Mouse (Mus musculus) right cerebral cortex, postnatal 14 days (tissue): ENCODE measurements around the gene Cps1.

Experiments
- DNase-seq: peaks from one replicate; pipeline ENCODE4 v3.0.0; 2022

The Cps1 gene

DNA sequence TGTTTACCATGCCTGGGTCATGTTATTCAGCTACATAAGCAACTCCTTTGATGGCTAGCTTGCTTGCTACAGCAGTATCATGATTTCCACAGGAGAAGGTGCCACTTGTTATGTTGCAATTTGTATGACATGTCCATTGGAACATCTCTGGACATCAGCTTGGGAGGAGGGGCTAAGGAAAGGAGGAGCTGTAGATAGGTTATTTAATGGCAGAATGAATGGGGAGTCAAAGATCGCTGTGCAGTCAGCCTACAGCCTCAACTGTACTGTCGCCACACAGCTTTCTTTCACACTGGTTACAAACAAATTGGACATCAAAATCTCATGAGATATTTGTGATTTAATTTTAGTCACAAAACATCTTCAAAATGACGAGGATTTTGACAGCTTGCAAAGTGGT, at the start of gene Cps1:
Gene Cps1, plus strand, starts transcription at position 230 of the 400 bp plus-strand sequence.
- no peak for DNase-seq

DNA sequence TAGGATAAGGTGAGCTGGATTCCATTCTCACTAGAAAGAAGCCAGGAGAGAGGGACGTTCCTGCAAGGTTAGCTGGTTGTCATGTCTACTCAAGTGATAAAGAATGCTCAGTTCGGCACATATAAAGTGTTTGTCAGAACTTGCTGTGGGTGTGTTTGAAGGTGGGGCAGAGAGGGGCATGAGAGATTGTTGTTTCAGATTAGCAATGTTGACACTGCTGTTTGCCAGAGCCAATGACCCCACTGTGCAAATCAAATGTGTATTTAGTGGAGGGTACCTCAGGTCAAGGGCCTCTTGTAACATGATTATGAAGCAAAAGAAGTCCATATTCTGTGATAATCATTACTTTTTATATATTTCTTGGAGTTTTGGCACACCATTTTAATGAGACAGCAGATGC, 45.1 kb upstream of the Cps1 start:
- DNase-seq = no peak

DNA sequence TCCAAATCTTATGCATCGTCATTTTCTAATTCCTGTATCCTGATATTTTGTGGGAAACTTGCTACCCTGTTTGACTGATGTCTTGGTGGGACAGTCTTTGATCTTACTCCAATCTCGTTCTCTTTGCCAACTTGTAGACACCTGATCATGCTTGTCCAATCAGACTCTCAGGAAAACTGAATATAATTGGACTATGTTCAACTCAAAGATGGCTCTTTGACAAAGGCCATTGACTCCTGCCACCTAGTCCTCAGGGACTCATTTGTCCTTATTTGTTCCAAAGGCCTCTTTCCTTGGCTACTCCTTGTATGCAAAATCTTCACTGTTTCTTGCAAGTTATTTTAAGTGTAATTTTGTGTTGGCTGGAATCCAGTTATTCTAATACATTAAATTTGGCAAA, 44.2 kb upstream of the Cps1 start:
- DNase-seq = no peak

DNA sequence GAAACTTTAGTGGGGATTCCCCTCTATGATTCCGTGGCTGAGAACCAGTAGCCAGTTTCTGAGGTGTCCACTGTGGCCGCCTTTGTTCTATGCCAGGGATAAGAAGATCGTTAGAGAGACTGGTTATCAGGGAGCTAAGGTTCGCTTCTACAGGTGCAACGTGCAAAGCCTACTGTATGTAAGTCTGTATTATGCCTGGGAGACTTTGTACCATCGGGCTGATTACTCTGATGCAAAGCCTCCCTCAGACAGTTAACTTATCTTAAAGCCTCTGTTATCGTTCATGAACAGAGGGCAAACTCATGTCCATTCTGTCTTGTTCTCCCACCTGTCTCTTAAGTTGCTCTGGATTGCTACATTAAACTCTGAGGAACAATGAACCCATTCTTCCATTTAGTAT, 43.7 kb upstream of the Cps1 start:
- no peak for DNase-seq

DNA sequence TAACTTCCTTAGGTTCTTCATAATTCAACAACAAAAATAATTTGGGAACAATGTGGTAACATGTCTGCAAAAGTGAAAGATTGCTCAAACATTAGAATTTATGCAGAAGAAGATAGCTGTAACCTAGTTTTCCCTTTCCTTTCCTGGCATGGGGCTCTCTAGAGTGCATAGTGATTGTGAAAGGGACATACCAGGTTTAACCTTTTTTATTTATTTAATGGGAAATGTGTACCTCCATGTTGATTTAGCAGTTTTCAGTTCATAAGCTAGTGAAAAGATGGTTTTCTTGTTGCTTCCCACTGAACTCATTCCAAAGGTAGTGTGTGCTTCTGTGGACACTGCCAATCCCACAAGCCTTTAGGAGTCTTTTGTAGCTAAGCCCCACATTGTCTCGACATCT, 30.4 kb upstream of the Cps1 start:
- DNase-seq = no peak

DNA sequence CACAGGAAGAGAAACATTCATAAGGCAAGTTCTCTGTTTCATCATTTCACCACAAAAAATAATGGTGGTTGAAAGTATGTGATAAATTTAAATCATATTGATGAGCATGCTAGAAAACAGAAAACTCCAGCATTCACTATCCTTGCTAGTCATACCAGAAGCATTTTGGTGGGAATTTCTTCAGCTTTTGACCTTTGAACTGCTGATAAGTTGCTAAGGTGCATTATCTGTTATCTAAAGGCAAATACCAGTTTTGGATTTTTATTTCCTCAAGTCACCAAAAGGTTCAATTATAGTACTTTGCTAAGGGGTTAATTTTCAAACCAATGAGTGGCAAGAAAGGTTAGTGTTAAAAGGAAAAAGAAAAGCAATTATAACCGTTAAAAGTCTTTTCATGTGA, 23.6 kb upstream of the Cps1 start:
- no peak for DNase-seq

DNA sequence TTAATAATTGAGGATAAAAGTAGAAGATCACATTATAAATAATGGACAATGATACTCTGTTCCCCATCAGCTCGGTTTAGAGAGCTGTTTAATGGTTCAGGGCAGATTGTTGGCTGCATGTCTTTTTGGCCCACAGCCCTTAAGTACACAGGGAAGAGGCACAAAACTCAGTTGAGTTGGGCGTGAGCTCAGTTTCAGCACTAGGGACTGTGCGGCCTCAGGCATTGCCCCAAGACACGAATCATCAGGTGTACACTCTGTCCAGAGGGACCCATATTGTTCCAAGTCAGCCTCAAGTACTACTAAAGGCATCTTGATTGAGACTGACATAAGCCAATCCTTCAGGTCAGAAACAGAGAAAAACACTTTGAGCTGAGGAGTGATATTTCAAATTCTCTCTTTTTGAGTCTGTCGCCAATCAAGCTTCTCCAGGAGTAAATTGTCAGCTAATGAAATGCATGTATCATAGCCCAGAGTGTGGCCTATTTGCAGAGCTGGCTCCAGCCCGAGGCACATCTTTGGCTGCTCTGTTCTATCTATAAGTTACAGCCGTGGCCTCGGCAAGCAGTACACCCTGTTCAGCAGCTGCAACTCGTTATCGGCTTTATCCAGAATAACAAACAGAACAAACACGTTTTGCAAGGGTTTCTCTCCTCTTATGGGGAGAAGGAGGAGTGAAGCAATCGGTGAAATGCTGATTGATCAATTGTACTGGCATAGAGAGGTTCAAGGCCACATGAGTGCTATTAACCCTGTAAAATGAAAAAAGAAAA, 19.2 kb upstream of the Cps1 start:
- no peak for DNase-seq

DNA sequence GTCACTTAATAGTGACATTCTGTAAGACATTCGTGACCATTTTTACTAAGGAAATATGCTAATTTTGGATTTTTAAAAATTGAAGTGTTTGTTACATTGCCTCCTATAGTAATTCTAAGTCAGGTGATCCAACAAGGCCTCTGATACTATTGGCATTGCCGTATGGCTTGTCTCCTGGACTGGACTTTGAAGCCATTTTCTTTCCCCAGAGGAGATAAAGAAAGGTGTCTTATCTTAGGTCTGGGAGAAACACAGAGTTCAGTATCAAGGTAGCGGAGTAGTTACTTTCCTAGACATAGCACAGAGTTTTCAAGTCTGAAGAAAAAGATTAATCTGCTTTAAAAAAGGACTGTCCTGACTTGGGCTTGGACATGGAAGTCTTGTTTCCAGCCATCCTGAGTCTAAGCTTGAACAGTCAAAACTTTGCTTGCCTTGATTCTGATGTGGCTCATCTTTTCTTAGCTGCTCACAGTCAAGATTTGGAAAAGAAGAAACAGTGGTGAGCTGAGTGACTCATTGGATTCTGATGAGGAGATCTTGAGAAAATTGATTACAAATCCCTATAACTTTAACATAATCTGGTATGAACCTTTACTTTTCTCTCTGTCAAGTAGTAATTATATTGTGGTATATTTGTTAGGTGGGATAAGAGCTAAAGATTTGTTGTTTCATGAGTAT, 11.1 kb upstream of the Cps1 start:
- no peak for DNase-seq

DNA sequence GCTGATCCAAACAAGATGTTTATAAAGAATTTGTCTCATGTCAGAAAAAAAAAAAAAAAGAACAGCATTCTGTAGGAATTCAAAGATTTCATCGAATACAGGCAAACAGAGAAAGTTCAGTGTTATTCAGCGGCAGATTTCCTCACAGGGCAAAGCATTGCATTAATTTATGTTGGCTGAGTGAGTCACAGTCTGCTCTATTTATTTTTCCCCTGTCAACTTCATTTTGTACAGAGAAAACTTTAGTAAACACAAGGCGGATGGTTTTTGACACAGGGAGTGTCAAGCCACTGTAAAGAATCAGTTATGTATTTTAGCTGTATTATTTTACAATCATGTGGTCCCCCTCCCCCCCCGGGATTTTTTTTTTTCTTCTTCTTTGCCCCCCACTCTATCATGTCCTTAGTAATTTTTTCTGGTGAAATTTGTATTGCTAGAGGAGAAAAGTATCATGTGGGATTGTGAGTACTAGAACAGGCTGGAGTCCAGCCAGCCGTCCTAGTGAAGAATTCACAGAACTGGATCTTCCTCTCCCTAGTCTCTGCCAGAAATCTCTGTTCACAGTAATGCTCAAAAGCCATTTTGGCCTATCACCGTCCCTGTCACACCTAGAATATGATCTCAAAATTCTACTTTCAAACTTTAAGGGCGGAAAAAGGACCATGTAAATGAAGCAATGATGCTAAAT, 9.3 kb upstream of the Cps1 start:
- no peak for DNase-seq

DNA sequence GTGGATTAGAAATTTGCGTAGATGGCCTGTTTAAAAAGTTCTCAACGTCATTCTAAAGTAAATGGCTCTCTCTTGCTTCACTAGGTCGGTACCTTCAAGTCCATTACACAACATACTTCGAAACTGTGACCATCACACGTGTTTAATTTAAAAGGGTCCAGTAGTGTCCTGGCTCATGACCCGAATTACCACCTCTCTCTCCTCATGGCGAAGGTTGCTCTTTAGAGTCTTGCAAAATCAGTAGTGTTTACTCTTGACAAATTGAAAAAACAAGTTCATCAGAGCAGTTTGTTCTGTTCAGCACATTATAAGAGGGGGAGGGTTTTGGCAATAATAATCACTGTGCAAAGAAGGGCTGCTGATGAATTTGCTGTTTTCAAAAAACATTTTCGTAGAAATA, 6.3 kb upstream of the Cps1 start:
- DNase-seq = no peak

DNA sequence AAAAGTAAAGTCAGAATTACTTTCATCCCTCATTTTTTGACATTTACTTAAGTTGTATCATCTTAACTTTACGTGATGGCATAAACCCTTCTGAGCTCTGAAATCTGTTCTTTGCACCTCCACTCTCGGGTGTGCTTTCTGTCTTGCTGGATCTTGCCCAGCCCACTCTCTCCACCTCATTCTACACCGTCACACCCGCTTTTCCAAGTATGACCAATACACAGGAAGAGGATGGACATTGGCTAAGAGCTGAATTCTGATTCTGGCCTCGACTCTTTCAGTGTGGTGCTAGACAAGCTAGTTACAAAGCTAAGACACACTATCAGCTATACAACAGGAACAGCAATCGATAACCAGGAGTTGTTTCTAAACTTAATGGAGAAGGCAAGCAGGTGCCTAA, 5.0 kb upstream of the Cps1 start:
- no peak for DNase-seq

DNA sequence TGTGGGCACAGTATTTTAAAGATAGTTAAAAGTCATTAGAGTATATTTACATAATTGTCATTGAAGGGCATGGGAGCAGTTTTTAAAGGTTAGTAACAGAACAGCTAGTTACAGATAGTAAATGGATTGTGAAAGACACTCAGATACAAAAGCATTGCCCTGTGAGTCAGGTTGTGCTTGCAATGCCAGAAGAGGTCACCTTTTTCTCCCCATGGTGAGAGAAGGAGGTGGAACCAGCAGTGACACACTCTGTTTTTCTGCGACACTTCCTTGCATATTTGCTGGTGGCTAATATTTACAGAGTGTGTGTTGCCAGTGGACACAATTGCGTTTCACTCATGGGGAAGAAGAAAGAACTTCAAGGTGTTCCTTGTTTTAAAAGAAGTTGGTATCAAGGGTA, 2.6 kb downstream of the Cps1 start:
- no peak for DNase-seq

DNA sequence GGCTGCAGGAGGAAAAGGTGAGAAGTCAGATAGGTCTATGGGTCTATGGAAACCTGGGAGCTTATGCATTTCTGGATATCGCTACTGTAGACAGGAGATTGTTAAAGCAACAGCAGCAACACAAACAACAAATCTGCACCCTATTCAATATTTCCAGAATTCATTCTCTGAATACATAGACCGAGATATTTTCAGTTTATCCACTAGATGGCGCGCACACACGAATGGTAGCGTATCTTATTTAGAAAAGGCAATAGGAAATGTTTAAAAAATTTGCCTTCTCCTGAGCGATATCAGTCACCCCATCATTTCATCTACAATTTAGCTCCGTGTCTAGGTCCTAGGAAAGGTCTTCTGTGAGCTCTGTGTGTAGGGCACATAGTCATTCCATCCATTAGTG, 21.1 kb downstream of the Cps1 start:
- DNase-seq = no peak

DNA sequence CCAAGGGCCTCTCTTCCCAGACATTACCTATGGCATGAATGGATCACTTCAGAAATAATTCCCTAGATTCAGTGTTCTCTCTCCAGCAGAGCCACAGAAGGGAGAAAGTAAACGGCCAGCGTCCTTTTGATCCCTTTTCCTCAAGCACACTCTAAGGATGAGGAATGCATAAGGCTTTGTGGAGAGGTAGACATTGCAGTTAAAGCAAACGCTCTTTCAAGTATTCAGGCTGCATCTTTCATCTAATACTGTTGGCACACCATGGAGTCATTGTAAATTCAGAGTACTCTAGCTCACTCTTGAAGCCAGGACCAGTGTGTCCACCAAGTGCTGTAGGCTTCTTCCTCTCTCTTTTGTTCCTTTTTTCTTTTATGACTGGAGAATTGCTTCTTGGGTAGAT, 28.4 kb downstream of the Cps1 start:
- no peak for DNase-seq

DNA sequence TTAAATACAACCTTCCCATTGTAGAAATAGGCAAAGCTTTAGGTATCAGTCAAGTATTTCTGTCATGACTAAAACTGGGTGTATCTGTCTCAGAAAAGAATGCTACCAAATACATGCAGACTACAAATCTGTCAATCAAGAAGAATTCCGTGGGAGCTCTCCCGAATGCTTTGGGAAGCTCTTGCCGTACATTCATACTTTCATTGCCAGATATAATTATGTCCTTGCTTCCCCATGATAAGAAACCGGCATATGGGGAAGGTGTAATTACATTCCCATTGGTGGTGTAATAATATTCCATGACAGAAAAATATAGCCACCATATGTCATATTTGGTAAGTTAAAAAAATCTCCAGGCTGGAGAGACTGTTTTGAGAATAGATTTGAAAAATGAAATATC, 44.5 kb downstream of the Cps1 start:
- DNase-seq = no peak

DNA sequence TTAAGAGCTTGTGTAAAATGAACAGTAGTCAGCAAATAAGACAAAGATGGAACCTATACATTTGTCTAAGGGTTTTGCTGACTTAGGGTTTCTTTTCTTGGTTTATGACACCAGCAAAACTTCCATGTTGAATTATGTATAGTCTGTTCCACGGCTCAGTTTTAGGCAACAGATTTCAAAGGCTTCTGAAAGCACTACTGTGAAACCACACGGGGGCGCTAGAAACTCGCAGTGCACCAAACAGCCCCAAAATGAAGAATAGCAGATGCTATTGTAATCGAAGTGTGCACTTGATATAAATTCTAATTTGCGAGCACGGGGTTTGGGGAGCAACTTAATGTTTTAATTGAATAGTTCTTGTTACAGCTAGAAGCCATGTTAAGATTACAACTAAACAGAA, 58.3 kb downstream of the Cps1 start:
- peak; percentile 80 for DNase-seq

DNA sequence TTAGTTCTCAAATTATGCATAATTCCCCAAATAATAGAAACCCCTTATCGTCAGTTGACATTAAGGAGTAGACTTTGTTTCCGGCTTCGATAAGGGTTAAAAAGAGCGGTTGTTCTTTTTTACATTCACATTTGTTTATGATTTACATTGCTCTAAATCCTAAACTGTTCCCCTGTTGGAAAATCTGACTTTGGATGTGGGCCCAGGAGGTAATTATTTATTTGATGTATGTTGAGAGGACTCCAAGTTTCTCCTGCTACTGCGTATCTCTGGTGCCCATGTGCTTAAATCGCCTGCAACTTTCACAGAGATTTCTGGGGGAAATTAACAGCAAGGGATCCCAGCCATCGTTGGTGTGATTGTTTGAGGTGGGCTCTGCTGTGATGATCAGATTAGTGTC, 59.4 kb downstream of the Cps1 start:
- DNase-seq = no peak

DNA sequence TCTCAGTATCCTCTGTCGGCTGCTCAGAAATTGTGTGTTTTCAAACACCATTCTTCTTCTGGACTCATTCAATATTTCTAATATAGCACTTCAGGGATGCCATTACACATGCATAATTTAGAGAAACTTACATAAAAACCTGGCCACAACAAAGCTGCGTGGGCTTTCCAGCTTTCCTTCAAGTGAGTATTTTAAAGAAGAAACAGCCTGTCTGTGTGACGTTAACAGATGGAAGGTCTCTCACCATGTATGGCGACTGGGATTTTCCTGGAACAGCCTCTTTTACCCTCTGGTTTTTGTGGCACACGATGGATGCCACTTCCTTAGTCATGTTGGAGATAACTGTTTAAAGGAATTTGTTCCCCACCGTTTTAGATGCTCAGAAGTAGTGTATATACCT, 60.7 kb downstream of the Cps1 start:
- DNase-seq = peak; percentile 11

DNA sequence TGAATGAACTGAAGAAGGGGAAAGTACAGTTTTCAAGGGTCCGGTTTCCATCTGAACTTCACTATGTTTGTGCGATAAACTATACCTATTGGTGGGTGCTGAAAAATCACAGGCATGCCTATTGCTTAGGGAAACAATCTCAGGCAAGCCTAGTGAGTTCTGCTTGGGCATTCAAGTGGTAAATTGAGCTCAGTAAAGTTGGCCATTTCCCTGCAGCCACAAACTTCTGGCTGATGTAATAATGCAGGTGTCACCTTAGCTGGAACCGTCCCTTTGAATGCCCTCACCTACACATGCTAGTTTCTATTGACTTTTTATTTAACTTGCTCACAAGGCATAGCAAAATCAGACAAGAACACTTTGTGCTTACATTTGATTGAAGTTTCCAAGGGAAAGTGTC, 61.3 kb downstream of the Cps1 start:
- no peak for DNase-seq

DNA sequence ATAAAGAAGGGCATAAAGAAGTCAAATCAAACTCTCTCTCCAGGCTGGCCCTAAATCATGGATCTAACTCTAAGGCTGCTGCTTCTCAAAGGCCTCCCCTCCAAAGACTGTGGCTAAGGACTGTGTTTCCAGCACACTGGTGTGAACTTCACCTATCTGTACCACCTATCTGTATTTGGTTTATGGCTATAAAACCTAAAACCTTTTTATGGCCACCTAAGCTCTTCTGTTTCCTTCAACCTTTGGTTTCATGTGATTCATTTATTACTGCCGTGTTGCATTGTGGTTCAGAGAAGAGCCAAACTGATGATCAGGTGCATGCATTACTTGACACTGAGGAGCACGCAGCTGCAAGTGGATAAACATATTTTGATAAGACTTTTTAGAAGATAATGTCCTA, 74.5 kb downstream of the Cps1 start:
- no peak for DNase-seq

DNA sequence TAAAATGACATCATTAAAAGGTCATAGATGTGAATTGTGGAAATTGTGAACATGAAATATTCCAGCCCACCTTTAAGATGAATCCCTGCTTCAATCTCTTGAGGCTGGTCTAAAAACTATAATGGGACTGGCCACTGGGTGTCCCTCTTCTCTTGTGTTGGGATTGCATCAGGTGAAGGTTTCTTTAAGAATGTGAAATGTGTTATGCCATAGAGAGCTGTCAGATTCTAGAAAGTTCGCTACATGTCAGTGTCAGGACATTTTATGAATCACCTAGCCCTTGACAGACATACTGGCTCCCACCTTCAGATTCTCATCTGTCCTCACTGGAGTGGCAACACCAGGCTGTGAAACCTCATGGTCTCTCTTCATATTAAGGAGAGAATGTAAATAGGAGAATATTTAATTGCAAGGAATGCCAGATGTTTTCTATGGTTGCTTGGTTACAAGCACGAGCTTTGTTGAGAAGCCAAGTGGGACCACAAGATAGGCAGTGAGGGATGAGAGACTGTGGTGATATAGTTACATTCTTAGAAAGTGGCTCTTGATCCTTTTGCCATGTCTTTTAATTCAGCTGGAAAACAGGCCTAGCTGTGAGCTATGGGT, 95.6 kb downstream of the Cps1 start:
- peak; percentile 17 for DNase-seq

DNA sequence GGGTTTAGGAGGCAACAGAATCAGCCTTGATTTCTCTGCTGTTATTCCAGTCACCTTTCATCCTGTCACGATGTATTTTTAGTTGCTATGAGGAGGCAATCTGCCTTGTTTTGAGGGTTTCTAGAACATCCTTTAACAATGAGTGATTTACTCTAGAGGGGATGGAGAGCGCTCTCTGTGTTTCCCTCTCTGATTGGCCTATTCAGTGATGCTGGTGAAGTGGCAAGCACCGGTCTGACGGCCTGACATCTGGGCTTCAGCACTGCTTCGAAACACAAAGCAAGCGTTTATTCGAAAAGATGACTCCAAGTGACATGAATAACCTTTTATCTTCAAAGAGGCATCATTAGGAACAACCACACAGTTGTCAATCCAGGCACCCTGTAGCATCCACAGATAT, 100.8 kb downstream of the Cps1 start:
- DNase-seq = no peak

DNA sequence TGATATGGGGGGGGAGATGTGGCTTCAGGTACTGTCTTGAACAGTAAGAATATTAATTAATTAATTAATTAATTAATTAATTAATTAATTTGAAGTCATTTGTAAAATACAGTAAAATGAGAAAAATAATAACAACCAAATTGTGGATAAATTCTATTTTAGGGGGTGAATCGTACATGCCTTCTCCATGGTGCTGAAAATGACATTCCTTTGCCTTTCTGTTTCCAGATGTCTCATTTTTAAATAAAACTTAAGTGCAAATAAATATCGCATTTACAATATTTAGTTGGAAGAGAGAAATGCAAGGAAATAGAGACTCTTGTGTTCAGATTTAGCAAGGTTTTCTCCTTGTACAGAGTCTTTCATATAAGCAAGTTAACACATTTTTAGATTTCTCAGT, 112.0 kb downstream of the Cps1 start:
- DNase-seq = no peak
